In genomic region chr12:28331843-28332242, GRCm38 (mm10) we compare ENCODE assay signal across 19 mouse cellular contexts.
DNase-seq lines count a peak whose midpoint lies in the region; ATAC-seq lines count a peak whose summit lies in the region.
"Had no signal": no experiment of that assay in that cellular context is flagged by ENCODE, and none has a peak within 500 bp of the region (broad histone marks: within the 10 kb centered on the region; RNA-seq: fewer than 3 reads in every experiment).

No protein-coding gene starts in this region.

- H3K36me3 ChIP-seq in embryonic facial prominence, embryonic 12.5 days = no peaks in the 10 kb centered on the region
- H3K36me3 ChIP-seq in forebrain, embryonic 12.5 days (replicated peaks) = no peaks in the 10 kb centered on the region
- H3K36me3 ChIP-seq: G1E; heart, embryonic 12.5 days; hindbrain, embryonic 13.5 days had no signal

- H3K9me3 ChIP-seq in embryonic facial prominence, embryonic 12.5 days = no peaks in the 10 kb centered on the region
- no peaks in the 10 kb centered on the region for H3K9me3 ChIP-seq in forebrain, embryonic 12.5 days
- H3K9me3 ChIP-seq: hindbrain, embryonic 13.5 days had no signal

- no peaks in the 10 kb centered on the region for H3K27me3 ChIP-seq in embryonic facial prominence, embryonic 12.5 days
- H3K27me3 ChIP-seq in forebrain, embryonic 12.5 days = no peaks in the 10 kb centered on the region
- H3K27me3 ChIP-seq: heart, embryonic 12.5 days; hindbrain, embryonic 13.5 days had no signal

- no peak overlapping the region for H3K9ac ChIP-seq in embryonic facial prominence, embryonic 12.5 days
- H3K9ac ChIP-seq in forebrain, embryonic 12.5 days = no peak overlapping the region
- H3K9ac ChIP-seq: heart, embryonic 12.5 days; hindbrain, embryonic 13.5 days had no signal

- H3K4me2 ChIP-seq in embryonic facial prominence, embryonic 12.5 days (replicated peaks) = no peak overlapping the region
- H3K4me2 ChIP-seq in forebrain, embryonic 12.5 days = no peak overlapping the region
- H3K4me2 ChIP-seq: heart, embryonic 12.5 days; hindbrain, embryonic 13.5 days had no signal

- no peak for ATAC-seq in embryonic facial prominence, embryonic 12.5 days (ENCODE audit: insufficient number of reproducible peaks, insufficient read depth, low FRiP score, low TSS enrichment)
- ATAC-seq in forebrain, embryonic 12.5 days (ENCODE audit: low FRiP score) = no peak
- ATAC-seq: forebrain, embryonic 16.5 days; hindbrain, postnatal 0 days had no signal

- intact Hi-C loops in heart, postnatal 36 days (cut with DNase I) = no loop called here
- intact Hi-C loops in left cerebral cortex, postnatal 14 days (cut with DNase I) = no loop called here

- H3K4me1 ChIP-seq in embryonic facial prominence, embryonic 12.5 days = peaks cover 12% of the 10 kb centered on the region; the same call in 1 of the 2 replicates
- peaks cover 2% of the 10 kb centered on the region; the same call in 1 of the 2 replicates for H3K4me1 ChIP-seq in forebrain, embryonic 12.5 days
- H3K4me1 ChIP-seq: heart, embryonic 12.5 days; hindbrain, embryonic 13.5 days had no signal

- H3K27ac ChIP-seq in embryonic facial prominence, embryonic 12.5 days = 0 out of 2 replicates have a peak overlapping the region, but pooled peaks have one; percentile 23
- no peak overlapping the region for H3K27ac ChIP-seq in forebrain, embryonic 12.5 days
- H3K27ac ChIP-seq: hindbrain, embryonic 13.5 days; hindbrain, postnatal 0 days had no signal

- DNase-seq in heart, adult 11 months = peak; percentile 70
- DNase-seq in heart, postnatal 36 days = no peak
- peak; percentile 4 to 44 for DNase-seq in left cerebral cortex, postnatal 14 days (ENCODE audit: low spot score in 2 of 2)
- no peak for DNase-seq in left cerebral cortex, adult 18-20 months (ENCODE audit: low spot score in 2 of 2)
- peak; percentile 59 for DNase-seq in brain, adult 2 months (ENCODE audit: low read depth, low spot score)
- no peak for DNase-seq in gastrocnemius, adult 8-10 months (ENCODE audit: low spot score in 2 of 2)
- DNase-seq: adrenal gland, adult 8-10 months; adrenal gland, postnatal 36 days; cerebellum, adult 11 months; cerebellum, adult 9-10 months; cerebellum, postnatal 25 days; gastrocnemius, postnatal 14 days had no signal

- 69% methylated on average over 2 of the region's 2 CpGs for WGBS in embryonic facial prominence, embryonic 12.5 days
- WGBS in forebrain, embryonic 12.5 days = 78% methylated on average over 2 of the region's 2 CpGs

- no peak overlapping the region for H3K4me3 ChIP-seq in embryonic facial prominence, embryonic 12.5 days
- no peak overlapping the region for H3K4me3 ChIP-seq in forebrain, embryonic 12.5 days (replicated peaks)
- H3K4me3 ChIP-seq: heart, embryonic 12.5 days; hindbrain, embryonic 13.5 days had no signal

Comparison
In these comparisons a context has a peak if more than half of its experiments do, and no peak if none do; other contexts are left out.
1. DNase-seq: peak in heart, adult 11 months (single experiment), left cerebral cortex, postnatal 14 days (2 of 2) and brain, adult 2 months (single experiment); none in heart, postnatal 36 days (0 of 2), left cerebral cortex, adult 18-20 months (0 of 2) and gastrocnemius, adult 8-10 months (0 of 2).